Mouse (Mus musculus) hematopoietic stem cell, adult 5-6 weeks (primary cell): ENCODE results near the gene Rbak. TPM values are rescaled to one million over a fixed set of nuclear protein-coding genes. Genes with fewer than 3 reads are reported as not detected.

Source experiments
- total RNA-seq: library from RNA; stranded (forward); fragments of 172-1452, 232-1000 nt; gene quantifications from 2 replicates; pipeline ENCODE4 v1.2.3, GENCODE M21; 2017

Rbak gene
- total RNA-seq, 1 experiment from 2014 or later: 12.7 TPM

Other genes starting within 250 kb of the Rbak start
- gene Fscn1, start 220.4 kb downstream of the Rbak start, total RNA-seq: 6.3 and 7.0 TPM in 2 replicates
- gene Rnf216, start 67.8 kb downstream of the Rbak start, total RNA-seq: 57.0 and 59.8 TPM in 2 replicates
- gene Olfr718-ps1, start 33.2 kb downstream of the Rbak start, total RNA-seq: not detected in 2 replicates
- not detected in 2 replicates for gene Spdye4b, start 242 bp upstream of the Rbak start, total RNA-seq
- gene Spdye4a, start 46.1 kb upstream of the Rbak start, total RNA-seq: not detected in 2 replicates
- gene Zfp12, start 54.4 kb upstream of the Rbak start, total RNA-seq: 26.0 and 28.5 TPM in 2 replicates
- gene Zfp316, start 89.2 kb upstream of the Rbak start, total RNA-seq: 5.4 and 8.0 TPM in 2 replicates
- 0.38 TPM in 1 of 2 replicates, not detected in the other for gene Zfp853, start 112.8 kb upstream of the Rbak start, total RNA-seq
- 13.5 and 20.7 TPM in 2 replicates for gene E130309D02Rik, start 134.6 kb upstream of the Rbak start, total RNA-seq
- 34.3 and 39.5 TPM in 2 replicates for gene Zdhhc4, start 148.5 kb upstream of the Rbak start, total RNA-seq
- not detected in 2 replicates for gene Grid2ip, start 176.6 kb upstream of the Rbak start, total RNA-seq
- gene Kdelr2, start 223.1 kb upstream of the Rbak start, total RNA-seq: 61.3 and 76.2 TPM in 2 replicates